Mouse (Mus musculus): ENCODE data around the gene Zfp821. TPM values are rescaled to one million over a fixed set of nuclear protein-coding genes. Genes with fewer than 3 reads are reported as not detected.

Zfp821 gene
- total RNA-seq, 2 experiments from 2014 or later = 12.0 to 14.7 TPM

Other genes with a start within 250 kb of the Zfp821 start
- not detected for gene Pmfbp1, start 211.5 kb upstream of the Zfp821 start, total RNA-seq (2021)
- 10 to 100 TPM; 21.7 to 23.7 TPM for gene Dhx38, start 139.7 kb upstream of the Zfp821 start, total RNA-seq (2021)
- 10 to 100 TPM; 10.5 to 11.8 TPM for gene Txnl4b, start 139.7 kb upstream of the Zfp821 start, total RNA-seq (2021)
- 100 to 1,000 TPM; 313 to 788 TPM for gene Hp, start 126.4 kb upstream of the Zfp821 start, total RNA-seq (2021)
- gene Dhodh, start 96.9 kb upstream of the Zfp821 start, total RNA-seq (2021) = 10 to 100 TPM; 24.8 to 28.2 TPM
- under 1 TPM; 0.15 to 0.21 TPM for gene Pkd1l3, start 91.0 kb upstream of the Zfp821 start, total RNA-seq (2021)
- gene Ist1, start 12.3 kb upstream of the Zfp821 start, total RNA-seq (2021) = 10 to 100 TPM; 71.9 to 78.1 TPM
- 10 to 100 TPM; 43.1 to 44.7 TPM for gene Atxn1l, start 32.2 kb downstream of the Zfp821 start, total RNA-seq (2021)
- 10 to 100 TPM; 72.7 to 76.1 TPM for gene Ap1g1, start 73.0 kb downstream of the Zfp821 start, total RNA-seq (2021)
- gene Phlpp2, start 163.0 kb downstream of the Zfp821 start, total RNA-seq (2021) = 10 to 100 TPM in 1 of 2 experiments, 1 to 10 TPM in 1; 8.0 to 11.4 TPM

Measured in adrenal gland, postnatal 10 days (tissue).